Mouse (Mus musculus) cerebellum, adult (tissue): ENCODE measurements around the gene Lbhd1.

Experiments used
- ATAC-seq: cut with Nextera tagmentation; 2 replicates; pipeline ENCODE4 v1.9.2; 2017; ENCODE audit warnings: mild to moderate bottlenecking, moderate library complexity, mixed read lengths; ENCODE audit not compliant: insufficient number of reproducible peaks, low FRiP score, low TSS enrichment

Lbhd1 gene

GRCm38 (mm10) chr19:8908531-8908930, 25.0 kb downstream of the Lbhd1 start:
- ATAC-seq, result no peak

- no peak for ATAC-seq
Measured at GRCm38 (mm10) chr19:8911810-8912209, 28.3 kb downstream of the Lbhd1 start.

- no peak for ATAC-seq
Measured at GRCm38 (mm10) chr19:8914212-8914611, 30.7 kb downstream of the Lbhd1 start.

- ATAC-seq, result no peak
Measured at GRCm38 (mm10) chr19:8919000-8919399, 35.5 kb downstream of the Lbhd1 start.

- no peak for ATAC-seq
Measured at GRCm38 (mm10) chr19:8919684-8920072, 36.1 kb downstream of the Lbhd1 start.

GRCm38 (mm10) chr19:8920073-8920736, 36.7 kb downstream of the Lbhd1 start, which contains the start of gene B3gat3:
TSS of gene B3gat3 (plus strand) at chr19:8920374.
- ATAC-seq, result peak; percentile 98

GRCm38 (mm10) chr19:8920836-8921291, 37.3 kb downstream of the Lbhd1 start:
- no peak for ATAC-seq

- ATAC-seq, result no peak
Measured at GRCm38 (mm10) chr19:8921741-8922140, 38.2 kb downstream of the Lbhd1 start.

GRCm38 (mm10) chr19:8926766-8927165, 43.2 kb downstream of the Lbhd1 start:
- ATAC-seq, result no peak

- no peak for ATAC-seq
Measured at GRCm38 (mm10) chr19:8927891-8928525, 44.5 kb downstream of the Lbhd1 start.

GRCm38 (mm10) chr19:8928689-8929223, 45.2 kb downstream of the Lbhd1 start:
- no peak; the same call in 1 of the 2 replicates for ATAC-seq

- peak; percentile 60 for ATAC-seq
Measured at GRCm38 (mm10) chr19:8929224-8930088, 45.9 kb downstream of the Lbhd1 start, which contains the start of the genes Rom1 and Eml3. TSS of gene Rom1 (minus strand) at chr19:8929356. TSS of gene Eml3 (plus strand) at chr19:8929552.

GRCm38 (mm10) chr19:8930117-8930516, 46.6 kb downstream of the Lbhd1 start:
- no peak for ATAC-seq

- no peak for ATAC-seq
Measured at GRCm38 (mm10) chr19:8930771-8931170, 47.2 kb downstream of the Lbhd1 start.

GRCm38 (mm10) chr19:8936736-8937135, 53.2 kb downstream of the Lbhd1 start:
- no peak for ATAC-seq

- ATAC-seq, result no peak
Measured at GRCm38 (mm10) chr19:8940526-8941133, 57.1 kb downstream of the Lbhd1 start.

GRCm38 (mm10) chr19:8941136-8941514, 57.6 kb downstream of the Lbhd1 start:
- no peak for ATAC-seq

GRCm38 (mm10) chr19:8941515-8942217, 58.1 kb downstream of the Lbhd1 start, which contains the start of gene Mta2:
TSS of gene Mta2 (plus strand) at chr19:8941875.
- peak; percentile 91 for ATAC-seq
